Mouse (Mus musculus) hindlimb bud, embryonic 11.5 days (tissue): ENCODE measurements around the gene Nxpe2.
"Not testable (repeated sequence)": the region's sequence is repeated elsewhere in the genome, so short reads cannot be mapped to it uniquely, and the experiment has no call there.

ENCODE experiments used
- DNase-seq: peaks from one replicate; pipeline ENCODE4 v3.0.0-alpha.2; 2012; ENCODE audit warnings: low read depth, low spot score; ENCODE audit errors: extremely low spot score

Nxpe2 gene

DNA sequence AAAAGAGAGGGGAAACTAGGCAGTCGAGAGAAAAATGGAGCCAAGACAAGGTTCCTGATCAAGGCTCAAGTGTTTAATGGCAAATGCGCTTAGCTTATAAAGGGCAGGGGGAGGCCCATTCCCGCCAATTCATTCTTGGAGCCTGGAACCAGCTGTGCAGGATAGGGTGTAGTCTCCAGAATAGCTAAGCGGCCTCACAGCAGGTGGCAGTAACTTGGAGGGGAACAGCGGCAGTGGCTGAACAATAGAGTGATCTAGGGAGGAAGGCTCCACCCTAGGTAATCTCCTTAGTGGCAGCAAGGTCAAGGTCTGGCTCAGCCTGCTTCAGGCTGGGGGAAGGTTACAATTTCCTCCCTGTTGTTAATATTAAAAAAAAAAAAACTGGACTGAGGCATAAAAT, 49.7 kb downstream of the Nxpe2 start:
- DNase-seq, result not testable (repeated sequence)

DNA sequence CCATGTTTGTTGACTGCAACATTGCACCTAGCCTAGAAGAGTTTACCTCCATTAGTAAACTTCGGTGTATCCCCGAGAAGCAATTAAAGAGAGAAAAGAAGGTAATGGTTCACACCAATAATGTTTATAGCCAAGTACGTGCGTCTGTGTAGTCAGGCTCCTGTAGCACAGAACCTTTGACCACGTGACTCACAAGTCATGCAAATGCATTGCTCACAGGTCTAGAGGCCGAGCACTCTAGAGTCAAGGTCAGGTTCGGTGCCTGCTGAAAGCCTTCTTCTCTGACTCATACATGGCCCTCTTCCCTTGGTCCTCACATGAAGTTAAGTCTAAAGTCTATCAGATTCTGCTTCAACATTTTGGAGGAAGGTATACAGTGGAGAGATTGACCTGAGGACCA, 54.3 kb downstream of the Nxpe2 start:
- no peak for DNase-seq

DNA sequence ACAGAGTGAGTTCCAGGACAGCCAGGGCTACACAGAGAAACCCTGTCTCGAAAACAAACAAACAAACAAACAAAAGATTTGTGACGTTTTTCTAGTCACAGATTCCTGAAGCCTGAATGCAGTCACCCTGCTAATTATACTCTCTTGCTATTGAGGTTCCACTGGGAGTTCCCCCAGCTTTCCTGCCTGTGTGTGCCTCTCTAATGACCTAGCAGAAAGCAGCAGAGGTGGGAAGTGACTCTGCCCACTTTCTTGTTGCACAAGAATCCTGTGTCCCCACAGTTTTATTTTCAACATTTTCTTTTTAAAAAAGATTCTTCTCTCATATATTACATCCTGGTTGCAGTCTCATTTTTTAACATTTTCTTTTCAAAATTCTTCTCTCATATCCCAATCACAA, 58.5 kb downstream of the Nxpe2 start:
- no peak for DNase-seq

DNA sequence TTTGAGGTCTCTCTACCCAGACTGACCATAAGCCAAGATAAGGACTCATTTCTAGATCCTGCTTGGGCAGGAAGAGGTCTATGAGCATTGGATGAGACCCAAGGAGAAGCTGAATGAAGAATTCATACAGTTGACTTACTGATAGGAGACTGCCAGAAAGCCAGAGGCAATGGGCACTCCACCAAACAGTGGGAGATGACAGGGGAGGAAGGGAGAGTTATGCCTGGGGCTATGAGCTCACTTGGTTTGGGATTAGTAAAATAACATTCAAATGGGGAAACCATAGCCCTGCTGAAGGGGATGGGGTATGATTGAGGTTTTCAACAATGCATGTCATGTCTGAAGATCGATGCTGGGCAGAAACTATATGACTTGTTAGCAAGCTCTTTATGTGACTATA, 63.0 kb downstream of the Nxpe2 start:
- no peak for DNase-seq

DNA sequence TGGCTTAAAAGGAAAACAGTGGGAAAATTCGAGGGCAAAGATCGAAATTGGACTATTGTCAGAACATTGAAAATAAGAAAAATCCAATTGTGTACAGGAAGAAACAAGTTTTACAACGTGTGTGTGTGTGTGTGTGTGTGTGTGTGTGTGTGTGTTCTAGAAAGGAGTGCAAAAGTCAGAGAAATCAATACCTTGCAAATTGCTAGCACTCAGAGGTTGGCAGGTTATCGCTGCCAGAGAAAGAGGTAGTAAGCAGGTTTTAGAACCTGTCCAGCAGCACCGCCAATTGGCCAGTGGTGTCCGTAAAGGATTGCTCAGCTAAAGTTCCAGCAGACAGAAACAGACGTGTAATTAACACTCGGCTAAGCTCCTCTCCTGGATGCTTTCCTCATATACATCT, 69.0 kb downstream of the Nxpe2 start:
- no peak for DNase-seq

DNA sequence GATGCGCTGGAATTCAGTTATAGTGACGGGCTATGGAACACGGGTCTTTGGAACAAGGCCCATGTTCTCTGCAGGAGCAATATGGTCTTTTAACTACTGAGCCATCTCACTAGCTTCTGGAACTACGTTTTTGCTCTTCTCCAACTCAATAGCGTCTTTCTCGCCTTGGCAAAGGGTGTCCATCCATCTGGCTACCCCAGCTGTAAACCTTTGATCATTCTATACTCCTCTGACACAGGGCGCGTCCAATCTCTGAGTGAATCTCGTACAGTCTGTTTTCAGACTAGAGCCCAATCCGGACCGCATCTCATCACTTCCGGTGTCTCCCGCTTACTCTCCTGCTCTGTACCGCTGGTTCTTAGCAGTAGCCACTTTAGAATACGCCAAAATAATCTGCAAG, 76.4 kb downstream of the Nxpe2 start:
- DNase-seq, result no peak
